Mouse (Mus musculus) intestine, postnatal 0 days (tissue): Measurements from ENCODE around the gene Nasp. TPM values are rescaled to one million over a fixed set of nuclear protein-coding genes. Genes with fewer than 3 reads are reported as not detected.

ENCODE experiments used
- ATAC-seq: fragments of 200-750 bp; cut with Nextera tagmentation; 2 replicates; pipeline ENCODE4 v1.8.0; 2017; ENCODE audit warnings: mild to moderate bottlenecking, moderate TSS enrichment, moderate library complexity
- H3K27ac ChIP-seq: fragments of 300-500 bp; sonication (generic); 2 replicates; pipeline ENCODE4 v1.5.1; 2014; ENCODE audit warnings: mild to moderate bottlenecking, low read depth, low read length, moderate library complexity
- H3K27me3 ChIP-seq: fragments of 300-500 bp; sonication (generic); replicated peaks from 2 replicates; pipeline ENCODE4 v1.6.1; 2014; ENCODE audit warnings: low read length, mixed read lengths; ENCODE audit not compliant: control insufficient read depth, insufficient read depth
- H3K36me3 ChIP-seq: fragments of 300-500 bp; sonication (generic); 2 replicates; pipeline ENCODE4 v1.6.1; 2014; ENCODE audit warnings: mild to moderate bottlenecking, moderate library complexity; ENCODE audit not compliant: control insufficient read depth, insufficient read depth
- H3K4me1 ChIP-seq: fragments of 300-500 bp; sonication (generic); replicated peaks from 2 replicates; pipeline ENCODE4 v1.6.1; 2014; ENCODE audit warnings: antibody characterized with exemption, low read length, mixed read lengths; ENCODE audit not compliant: control insufficient read depth, insufficient read depth
- H3K4me2 ChIP-seq: fragments of 300-500 bp; sonication (generic); replicated peaks from 2 replicates; pipeline ENCODE4 v1.6.1; 2014; ENCODE audit warnings: low read depth, mild to moderate bottlenecking, moderate library complexity
- H3K4me3 ChIP-seq: fragments of 300-500 bp; sonication (generic); 2 replicates; pipeline ENCODE4 v1.5.1; 2014; ENCODE audit warnings: low read depth, low read length
- H3K9ac ChIP-seq: fragments of 300-500 bp; sonication (generic); 2 replicates; pipeline ENCODE4 v1.6.1; 2014; ENCODE audit warnings: mild to moderate bottlenecking, low read depth, low read length
- H3K9me3 ChIP-seq: fragments of 300-500 bp; sonication (generic); 2 replicates; pipeline ENCODE4 v1.6.1; 2016; ENCODE audit warnings: mixed run types; ENCODE audit not compliant: control insufficient read depth
- CTCF ChIP-seq: sonication (generic); IDR thresholded peaks from 2 replicates; pipeline ENCODE4 v1.5.1; 2016; ENCODE audit warnings: low read depth, mild to moderate bottlenecking, control low read depth, antibody characterized with exemption, moderate library complexity
- WGBS: fragments of 180-500 bp; shearing (Covaris S2); extraction: QIAGEN DNeasy Blood & Tissue Kit; methylation state at CpG from one replicate; pipeline ENCODE4 v1.1.7; 2014; 5-methylcytosine and 5-hydroxymethylcytosine counted together
- polyA plus RNA-seq: library from polyadenylated mRNA; unstranded; fragments of >200 nt; fragmentation: Nextera tagmentation; extraction: Ambion mirVana; gene quantifications from 2 replicates; pipeline ENCODE4 v1.2.1, GENCODE M21; 2015

Nasp gene
- polyA plus RNA-seq, 1 experiment from 2014 or later, result 36.9 TPM

- H3K36me3 ChIP-seq, result no peaks in the 10 kb centered on the region
- ATAC-seq, result peak; percentile 41
- WGBS, result 22% methylated on average over 2 of the region's 2 CpGs
- peaks cover 14% of the 10 kb centered on the region for H3K4me1 ChIP-seq
- H3K9me3 ChIP-seq, result no peaks in the 10 kb centered on the region
- H3K4me2 ChIP-seq, result no peak overlapping the region
- H3K9ac ChIP-seq, result no peak overlapping the region
- no peak overlapping the region for H3K4me3 ChIP-seq
- TF ChIP-seq CTCF, result no peak
- H3K27ac ChIP-seq, result peak overlapping the region; percentile 41; the same call in 1 of the 2 replicates
- no peaks in the 10 kb centered on the region for H3K27me3 ChIP-seq
These were observed 27.4 kb upstream of the Nasp start for GRCm38 (mm10) chr4:116655100-116655499.

- no peak for ATAC-seq
- H3K9ac ChIP-seq, result no peak overlapping the region
- peaks cover 9% of the 10 kb centered on the region for H3K4me1 ChIP-seq
- no peaks in the 10 kb centered on the region for H3K9me3 ChIP-seq
- no peak overlapping the region for H3K4me3 ChIP-seq
- no peak overlapping the region for H3K4me2 ChIP-seq
- WGBS, result 84% methylated on average over 6 of the region's 6 CpGs
- no peak overlapping the region for H3K27ac ChIP-seq
- no peak for TF ChIP-seq CTCF
- no peaks in the 10 kb centered on the region for H3K27me3 ChIP-seq
- H3K36me3 ChIP-seq, result 0 out of 2 replicates have a peak, but pooled peaks cover 4% of the 10 kb centered on the region
These were observed 25.5 kb upstream of the Nasp start for GRCm38 (mm10) chr4:116653228-116653627.

- Histone ChIP-seq H3K9ac (peak overlapping the region; percentile 95; the same call in 1 of the 2 replicates), H3K4me2 (peak overlapping the region; percentile 74), H3K27ac (peak overlapping the region; percentile 95), H3K36me3 (0 out of 2 replicates have a peak, but pooled peaks cover 4% of the 10 kb centered on the region), H3K4me3 (peak overlapping the region; percentile 85), H3K27me3 (no peaks in the 10 kb centered on the region), H3K9me3 (no peaks in the 10 kb centered on the region), H3K4me1 (peaks cover 9% of the 10 kb centered on the region)
- ATAC-seq, result peak; percentile 26; the same call in 1 of the 2 replicates
- 5% methylated on average over 6 of the region's 6 CpGs for WGBS
- no peak; the same call in 1 of the 2 replicates for TF ChIP-seq CTCF
These were observed 24.0 kb upstream of the Nasp start for GRCm38 (mm10) chr4:116651797-116652135.

GRCm38 (mm10) chr4:116650924-116651796, 23.4 kb upstream of the Nasp start, which contains the start of gene Akr1a1:
Akr1a1 (minus strand) TSS chr4:116651680.
- peak within 1 kb of the TSS; percentile 95 for H3K27ac ChIP-seq
- H3K9me3 ChIP-seq, result no peaks in the 10 kb centered on the region
- peaks cover 9% of the 10 kb centered on the region for H3K4me1 ChIP-seq
- peak; percentile 89 for ATAC-seq
- no peaks in the 10 kb centered on the region for H3K27me3 ChIP-seq
- H3K9ac ChIP-seq, result peak within 1 kb of the TSS; percentile 95
- H3K4me3 ChIP-seq, result peak within 1 kb of the TSS; percentile 85
- 0% methylated on average over 39 of the region's 39 CpGs for WGBS
- peak within 1 kb of the TSS; percentile 74 for H3K4me2 ChIP-seq
- H3K36me3 ChIP-seq, result 0 out of 2 replicates have a peak, but pooled peaks cover 4% of the 10 kb centered on the region
- no peak; the same call in 1 of the 2 replicates for TF ChIP-seq CTCF

- Histone ChIP-seq H3K27ac (peak overlapping the region; percentile 95), H3K4me3 (peak overlapping the region; percentile 85), H3K36me3 (peaks cover 8% of the 10 kb centered on the region), H3K27me3 (no peaks in the 10 kb centered on the region), H3K4me2 (peak overlapping the region; percentile 74), H3K9me3 (no peaks in the 10 kb centered on the region), H3K4me1 (peaks cover 9% of the 10 kb centered on the region), H3K9ac (peak overlapping the region; percentile 95)
- WGBS, result 16% methylated on average over 5 of the region's 5 CpGs
- TF ChIP-seq CTCF, result no peak
- ATAC-seq, result no peak
These were observed 22.6 kb upstream of the Nasp start for GRCm38 (mm10) chr4:116650365-116650764.

- no peak overlapping the region for H3K27ac ChIP-seq
- peaks cover 6% of the 10 kb centered on the region for H3K4me1 ChIP-seq
- H3K36me3 ChIP-seq, result peaks cover 12% of the 10 kb centered on the region
- H3K4me3 ChIP-seq, result peak overlapping the region; percentile 85; the same call in 1 of the 2 replicates
- H3K4me2 ChIP-seq, result peak overlapping the region; percentile 74
- no peaks in the 10 kb centered on the region for H3K27me3 ChIP-seq
- no peak overlapping the region for H3K9ac ChIP-seq
- ATAC-seq, result no peak
- TF ChIP-seq CTCF, result no peak
- H3K9me3 ChIP-seq, result no peaks in the 10 kb centered on the region
- WGBS, result 59% methylated on average over 2 of the region's 2 CpGs
These were observed 21.7 kb upstream of the Nasp start for GRCm38 (mm10) chr4:116649411-116649810.
